Mouse (Mus musculus) MN1 (cell line): ENCODE data around the gene Arhgef28.
"Not testable (repeated sequence)": the region's sequence is repeated elsewhere in the genome, so short reads cannot be mapped to it uniquely, and the experiment has no call there.

Experiments used
- DNase-seq: peaks from one replicate; pipeline ENCODE4 v3.0.0-alpha.2; 2016; ENCODE audit warnings: low spot score

Gene Arhgef28

DNA sequence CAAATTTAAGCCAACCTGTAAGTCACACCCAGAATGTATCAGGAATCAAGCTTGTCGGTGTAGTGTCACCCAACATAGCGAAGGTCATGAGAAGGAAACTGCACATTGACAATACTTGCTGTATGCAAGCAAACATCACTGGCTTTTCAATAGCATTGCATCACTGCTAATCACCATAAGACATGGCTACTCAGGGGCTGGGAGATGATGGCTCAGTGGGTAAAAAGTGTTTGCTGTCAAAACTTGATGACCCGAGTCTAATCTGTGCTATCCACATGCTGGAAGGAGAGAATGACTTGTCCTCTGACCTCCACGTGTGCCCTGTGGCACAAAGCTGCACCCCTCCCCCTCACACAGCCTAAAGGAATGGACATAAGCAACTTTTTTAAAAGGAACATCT is 133.0 kb downstream of the Arhgef28 start:
- no peak for DNase-seq

DNA sequence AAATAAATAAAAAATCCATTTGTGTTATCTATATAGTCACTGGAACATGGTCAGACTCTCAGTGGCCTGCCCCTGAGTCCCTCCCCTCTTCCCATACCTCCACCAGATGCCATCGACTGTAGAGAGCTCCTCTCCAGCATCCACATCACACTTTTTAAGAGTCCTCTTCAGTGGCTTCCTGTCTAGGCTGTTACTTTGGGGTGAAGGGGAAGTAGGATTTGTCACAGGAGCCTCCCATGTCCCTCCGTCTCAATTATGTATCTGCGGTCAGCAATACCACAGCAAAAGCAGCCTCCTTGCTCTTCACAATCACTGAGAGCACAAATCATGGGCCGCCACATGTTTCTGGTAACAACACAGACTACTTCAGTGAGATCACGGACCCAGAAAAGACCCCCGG is 135.8 kb downstream of the Arhgef28 start:
- no peak for DNase-seq

- no peak for DNase-seq
Observed at GRCm38 (mm10) chr13:98069646-98070045, 136.6 kb downstream of the Arhgef28 start.

GRCm38 (mm10) chr13:98062843-98063242 is 143.4 kb downstream of the Arhgef28 start:
- DNase-seq, result no peak

- DNase-seq, result not testable (repeated sequence)
Observed at GRCm38 (mm10) chr13:98060121-98060520, 146.1 kb downstream of the Arhgef28 start.

GRCm38 (mm10) chr13:98055194-98055593 is 151.0 kb downstream of the Arhgef28 start:
- DNase-seq, result no peak

DNA sequence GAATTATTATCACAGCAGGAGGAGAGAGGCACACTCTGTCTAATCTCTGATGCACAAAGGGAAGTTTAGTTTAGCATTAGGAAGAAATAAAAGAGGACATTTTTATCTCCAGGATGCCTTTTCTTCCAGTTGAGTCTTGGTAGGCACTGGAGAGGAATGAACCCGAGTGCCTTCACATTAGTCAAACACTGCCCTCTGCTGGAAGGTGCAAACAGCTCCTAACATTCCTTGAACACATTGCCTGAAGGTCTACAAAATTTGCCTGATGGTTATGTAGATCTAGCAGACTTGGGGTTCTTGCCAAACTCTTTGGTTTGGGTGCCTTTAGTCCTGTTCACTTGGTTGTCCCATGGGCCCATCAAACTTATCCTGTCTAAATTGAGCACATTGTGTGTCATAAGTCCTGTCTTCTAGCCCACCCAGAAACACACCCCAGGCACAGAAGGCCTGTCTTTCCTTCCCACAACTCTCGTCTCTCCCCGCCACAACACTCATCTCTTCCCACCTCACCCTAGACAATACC is 165.6 kb downstream of the Arhgef28 start:
- DNase-seq, result peak; percentile 24

- DNase-seq, result no peak
Observed at GRCm38 (mm10) chr13:98038731-98039130, 167.5 kb downstream of the Arhgef28 start.

- no peak for DNase-seq
Observed at GRCm38 (mm10) chr13:98037693-98038092, 168.5 kb downstream of the Arhgef28 start.

- DNase-seq, result no peak
Observed at GRCm38 (mm10) chr13:98031642-98031960, 174.6 kb downstream of the Arhgef28 start.

DNA sequence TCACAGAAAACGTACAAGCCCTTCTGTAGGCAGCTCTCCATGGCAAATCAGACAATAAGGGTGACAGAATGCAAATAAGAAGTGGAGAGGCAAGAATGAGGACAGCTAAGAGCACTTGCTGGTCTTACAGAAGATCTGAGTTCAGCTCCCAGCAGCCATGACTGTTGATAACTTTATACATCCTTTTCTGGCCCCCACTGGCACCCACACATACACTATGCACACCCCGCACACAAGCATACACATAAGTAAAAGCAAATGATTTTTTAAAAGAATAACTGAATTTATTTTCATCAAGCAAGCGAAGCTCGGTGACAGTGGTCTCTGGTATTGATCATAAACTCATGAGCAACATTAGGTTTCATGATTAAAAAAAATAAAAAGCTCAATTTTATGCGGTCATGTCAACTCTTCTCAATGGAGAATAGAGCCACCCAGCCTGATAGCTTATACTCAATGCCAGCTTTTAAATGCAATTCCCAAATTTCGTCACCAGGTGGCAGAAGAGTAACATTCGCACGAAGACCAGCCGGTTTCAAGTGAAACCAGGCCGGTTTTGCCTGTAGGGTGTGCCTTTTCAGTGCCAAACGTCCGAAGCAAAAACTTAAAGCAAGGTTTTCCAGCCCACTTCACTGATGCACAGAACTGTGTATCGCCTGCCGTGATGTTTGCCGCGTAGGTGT is 175.1 kb downstream of the Arhgef28 start:
- DNase-seq, result peak; percentile 89

DNA sequence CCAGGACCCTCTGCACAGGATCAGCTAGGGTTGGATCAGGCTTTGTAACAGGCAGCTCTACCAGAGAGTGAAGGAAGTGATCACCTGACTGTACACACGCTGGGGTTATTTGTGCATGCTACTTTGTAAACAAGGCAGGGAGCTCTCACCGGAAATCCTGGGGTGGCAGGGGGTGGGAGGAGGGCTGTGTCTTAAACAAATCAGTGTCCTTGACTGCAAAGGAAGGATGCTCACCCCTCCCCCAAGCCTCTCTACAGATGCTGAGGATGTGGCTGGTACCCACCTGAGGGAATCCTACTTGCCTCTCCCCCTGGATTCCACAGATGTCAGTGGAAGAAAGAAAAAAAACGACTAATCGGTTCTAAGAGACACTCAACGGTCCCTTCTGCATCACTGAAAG is 176.2 kb downstream of the Arhgef28 start:
- no peak for DNase-seq

- peak; percentile 31 for DNase-seq
Observed at GRCm38 (mm10) chr13:98028711-98029250, 177.5 kb downstream of the Arhgef28 start.

- DNase-seq, result peak; percentile 64
Observed at GRCm38 (mm10) chr13:98027641-98028204, 178.5 kb downstream of the Arhgef28 start.

- peak; percentile 25 for DNase-seq
Observed at GRCm38 (mm10) chr13:98027122-98027521, 179.1 kb downstream of the Arhgef28 start.

GRCm38 (mm10) chr13:98025706-98026504 is 180.3 kb downstream of the Arhgef28 start:
- no peak for DNase-seq

DNA sequence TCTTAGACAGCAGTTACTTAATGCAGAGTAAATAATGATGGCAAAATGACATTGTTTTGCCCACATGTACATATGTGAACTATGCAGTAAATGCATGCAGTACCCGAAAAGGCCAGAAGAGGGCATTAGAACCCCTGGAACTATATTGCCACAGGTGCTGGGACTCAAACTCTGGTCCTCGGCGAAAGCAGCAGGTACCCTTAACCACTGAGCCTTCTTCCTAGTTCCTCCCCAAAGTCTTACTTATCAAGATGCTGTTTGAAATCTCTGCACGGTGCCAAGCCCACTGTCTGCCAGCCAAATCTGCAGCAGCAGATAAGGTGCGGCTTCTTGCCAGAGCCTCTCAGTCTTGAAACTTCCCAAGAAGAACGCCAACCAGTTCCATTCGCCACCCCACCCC is 181.1 kb downstream of the Arhgef28 start:
- no peak for DNase-seq

DNA sequence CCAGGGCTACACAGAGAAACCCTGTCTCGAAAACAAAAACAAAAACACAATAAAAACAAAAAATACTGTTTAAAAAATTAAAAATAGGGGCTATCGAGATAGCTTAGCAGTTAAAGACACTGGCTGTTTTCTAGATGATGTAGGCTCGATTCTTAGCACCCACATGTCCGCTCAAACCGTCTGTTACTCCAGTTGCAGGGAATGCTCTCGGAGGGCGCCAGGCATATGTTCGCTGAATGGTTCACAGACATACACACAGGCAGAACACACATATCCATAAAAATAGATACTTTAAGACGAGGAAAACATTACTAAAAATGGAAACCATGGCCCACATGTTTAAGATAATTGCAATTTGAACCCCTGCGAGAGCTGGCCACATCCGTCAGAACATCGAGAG is 181.6 kb downstream of the Arhgef28 start:
- no peak for DNase-seq

GRCm38 (mm10) chr13:98021906-98022305 is 184.3 kb downstream of the Arhgef28 start:
- no peak for DNase-seq

- DNase-seq, result not testable (repeated sequence)
Observed at GRCm38 (mm10) chr13:98018837-98019236, 187.4 kb downstream of the Arhgef28 start.

DNA sequence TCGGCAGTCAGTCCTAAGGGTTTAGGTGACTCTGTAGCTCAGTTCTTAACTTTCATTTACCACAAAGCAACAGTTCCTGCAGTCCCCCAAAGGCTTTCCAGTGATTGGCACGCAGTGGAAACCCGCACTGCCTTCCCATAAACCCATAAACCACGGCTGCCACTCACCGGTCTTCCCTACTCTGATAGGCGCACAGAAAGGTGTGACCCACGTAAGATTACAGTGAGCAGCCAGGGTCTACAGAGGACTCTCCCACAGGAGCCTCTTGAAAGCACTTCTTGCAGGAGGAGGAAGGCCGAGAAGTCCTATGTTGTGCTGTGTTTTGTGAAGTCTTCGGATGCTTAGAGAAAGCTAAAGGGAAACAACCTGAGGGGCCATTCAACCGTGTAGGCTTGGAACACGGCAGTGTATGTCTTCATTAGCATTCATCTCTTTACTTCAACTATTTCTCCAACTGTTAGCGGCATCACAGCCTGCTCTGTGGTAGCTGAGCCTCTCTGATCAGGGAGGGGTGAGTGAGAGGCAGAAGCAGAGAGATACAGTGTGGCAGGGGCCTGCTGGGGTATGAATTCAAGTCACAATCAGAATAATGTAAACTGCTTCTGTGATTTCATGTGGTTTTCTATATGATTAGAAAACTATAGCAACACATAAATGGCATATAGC is 189.2 kb downstream of the Arhgef28 start:
- no peak for DNase-seq
